Mouse (Mus musculus) embryonic fibroblast, embryonic 13.5 days (primary cell): ENCODE results near the gene Rgcc.

Experiments
- CTCF ChIP-seq: IDR thresholded peaks from 2 replicates; pipeline ENCODE4 v1.5.1; 2011; ENCODE audit warnings: mild to moderate bottlenecking, control low read depth, low read length, moderate library complexity, borderline replicate concordance; ENCODE audit not compliant: insufficient read depth
- POLR2A ChIP-seq: IDR thresholded peaks from 2 replicates; pipeline ENCODE4 v1.6.1; 2011; ENCODE audit warnings: low read depth, mild to moderate bottlenecking, control low read depth, low read length, moderate library complexity

- TF ChIP-seq CTCF (no peak), POLR2A (no peak)
Measured at GRCm38 (mm10) chr14:79266408-79266807, 35.0 kb downstream of the Rgcc start.
